Mouse (Mus musculus) hindbrain, embryonic 14.5 days (tissue): ENCODE results near the gene Mrps11. TPM values are rescaled to one million over a fixed set of nuclear protein-coding genes. Genes with fewer than 3 reads are reported as not detected.

Experiments used
- ATAC-seq: fragments of 200-750 bp; cut with Nextera tagmentation; 2 replicates; pipeline ENCODE4 v1.8.0; 2017; ENCODE audit warnings: moderate number of reproducible peaks, mild to moderate bottlenecking, moderate TSS enrichment, moderate library complexity; ENCODE audit not compliant: low FRiP score
- DNase-seq: peaks from one replicate; pipeline ENCODE4 v3.0.0-alpha.2; 2015; ENCODE audit warnings: low spot score
- H3K27ac ChIP-seq: fragments of 300-500 bp; sonication (generic); 2 replicates; pipeline ENCODE4 v1.5.1; 2014; ENCODE audit warnings: mild to moderate bottlenecking, moderate library complexity
- H3K27me3 ChIP-seq: fragments of 300-500 bp; sonication (generic); 2 replicates; pipeline ENCODE4 v1.6.1; 2014; ENCODE audit warnings: mild to moderate bottlenecking, low read length, mixed read lengths; ENCODE audit not compliant: control insufficient read depth, insufficient read depth
- H3K36me3 ChIP-seq: fragments of 300-500 bp; sonication (generic); replicated peaks from 2 replicates; pipeline ENCODE4 v1.6.1; 2014; ENCODE audit not compliant: control insufficient read depth, insufficient read depth
- H3K4me1 ChIP-seq: fragments of 300-500 bp; sonication (generic); replicated peaks from 2 replicates; pipeline ENCODE4 v1.6.1; 2014; ENCODE audit warnings: antibody characterized with exemption, low read length, mixed read lengths; ENCODE audit not compliant: control insufficient read depth, insufficient read depth
- H3K4me2 ChIP-seq: fragments of 300-500 bp; sonication (generic); replicated peaks from 2 replicates; pipeline ENCODE4 v1.6.1; 2014; ENCODE audit warnings: mild to moderate bottlenecking, moderate library complexity
- H3K4me3 ChIP-seq: fragments of 300-500 bp; sonication (generic); replicated peaks from 2 replicates; pipeline ENCODE4 v1.5.1; 2014; ENCODE audit warnings: mild to moderate bottlenecking, low read length
- H3K9ac ChIP-seq: fragments of 300-500 bp; sonication (generic); 2 replicates; pipeline ENCODE4 v1.6.1; 2014
- H3K9me3 ChIP-seq: fragments of 300-500 bp; sonication (generic); 2 replicates; pipeline ENCODE4 v1.6.1; 2016; ENCODE audit warnings: low read length; ENCODE audit not compliant: control insufficient read depth
- WGBS: fragments of 180-500 bp; shearing (Covaris S2); extraction: QIAGEN DNeasy Blood & Tissue Kit; methylation state at CpG from one replicate; pipeline ENCODE4 v1.1.7; 2014; 5-methylcytosine and 5-hydroxymethylcytosine counted together
- polyA plus RNA-seq: library from polyadenylated mRNA; unstranded; fragments of >200 nt; fragmentation: Nextera tagmentation; extraction: Ambion mirVana; gene quantifications from 2 replicates; pipeline ENCODE4 v1.2.1, GENCODE M21; 2014

Mrps11 gene
- polyA plus RNA-seq, 1 experiment from 2014 or later, result 65.6 TPM

DNA sequence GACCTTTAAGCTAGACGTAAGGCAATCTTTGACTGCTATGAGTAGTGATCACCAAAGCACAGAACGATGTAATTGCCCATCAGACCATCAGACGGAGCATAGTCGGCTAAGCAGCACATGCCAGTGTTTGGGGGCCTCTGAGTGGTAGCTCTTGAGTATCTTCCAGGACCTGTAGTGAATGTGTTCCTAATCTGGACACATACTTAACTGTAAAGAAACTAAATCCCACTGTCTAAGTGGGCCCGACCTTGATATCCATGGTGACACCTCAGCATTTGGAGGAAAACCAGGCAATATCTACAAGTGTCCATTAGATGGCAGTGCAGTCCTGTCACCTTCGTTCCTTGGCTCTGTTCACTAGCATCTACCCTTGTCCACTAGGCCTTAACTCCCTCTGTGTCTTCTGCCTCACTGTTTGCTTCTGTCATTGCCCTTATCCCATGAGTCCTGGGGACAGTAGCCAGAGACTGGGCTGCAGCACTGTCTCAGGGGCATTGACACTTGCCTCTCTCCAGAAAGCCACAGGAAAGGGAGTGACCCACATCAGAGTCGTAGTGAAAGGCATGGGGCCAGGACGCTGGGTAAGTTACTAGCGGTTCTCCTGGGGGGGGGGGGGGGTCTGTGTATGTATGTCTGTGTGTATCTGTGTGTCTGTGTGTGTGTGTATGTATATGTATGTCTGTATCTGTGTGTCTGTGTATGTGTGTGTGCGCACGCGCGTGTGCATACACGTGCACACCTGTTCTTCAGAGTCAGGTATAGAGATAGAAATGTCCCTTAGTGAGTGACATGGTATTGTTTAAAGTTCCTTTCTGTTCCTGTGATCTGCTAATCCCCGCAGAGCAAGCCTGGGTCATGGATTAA, 8.7 kb downstream of the Mrps11 start:
- Histone ChIP-seq H3K27ac (no peak overlapping the region), H3K27me3 (no peaks in the 10 kb centered on the region), H3K9me3 (no peaks in the 10 kb centered on the region), H3K9ac (no peak overlapping the region), H3K4me2 (no peak overlapping the region), H3K4me3 (no peak overlapping the region), H3K36me3 (peaks cover 40% of the 10 kb centered on the region), H3K4me1 (no peaks in the 10 kb centered on the region)
- DNase-seq, result peak; percentile 88
- peak; percentile 63; the same call in 1 of the 2 replicates for ATAC-seq
- 82% methylated on average over 15 of the region's 15 CpGs for WGBS

DNA sequence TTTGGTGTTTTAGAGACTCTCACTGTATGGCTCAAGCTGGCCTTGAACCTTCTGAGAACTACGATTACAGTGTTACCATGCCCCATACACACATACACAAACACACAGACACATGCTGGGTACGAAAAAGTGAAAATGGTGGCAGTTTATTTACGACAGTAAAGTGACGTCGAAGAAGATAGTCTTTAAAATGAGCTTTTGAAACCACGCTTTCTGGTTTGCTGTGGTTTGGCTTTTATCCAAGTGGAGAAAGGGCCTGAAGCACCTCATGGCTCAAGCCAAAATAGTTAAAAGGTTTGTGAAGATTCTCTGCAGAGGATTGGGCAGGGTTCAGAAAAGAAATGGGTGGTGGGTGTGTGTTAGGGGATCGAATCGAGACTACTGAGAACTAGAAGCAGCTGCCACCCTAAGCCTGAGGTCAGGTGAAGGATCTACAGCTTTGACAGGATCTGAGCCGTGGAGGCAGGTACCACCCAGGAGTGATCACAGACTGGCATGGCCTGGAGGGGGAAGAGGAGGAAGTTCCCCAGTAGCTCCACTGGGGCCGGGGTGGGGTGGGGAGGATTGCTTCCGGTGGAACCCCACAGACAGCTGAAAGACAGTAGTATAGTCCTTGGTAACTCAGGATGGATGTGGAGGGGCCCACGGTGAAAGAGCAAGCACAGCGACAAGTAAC, 11.1 kb downstream of the Mrps11 start:
- Histone ChIP-seq H3K9me3 (no peaks in the 10 kb centered on the region), H3K36me3 (peaks cover 29% of the 10 kb centered on the region), H3K4me1 (peaks cover 8% of the 10 kb centered on the region; the same call in 1 of the 2 replicates), H3K4me3 (no peak overlapping the region), H3K27me3 (no peaks in the 10 kb centered on the region), H3K4me2 (no peak overlapping the region), H3K27ac (no peak overlapping the region), H3K9ac (no peak overlapping the region)
- DNase-seq, result no peak
- ATAC-seq, result no peak
- 90% methylated on average over 13 of the region's 13 CpGs for WGBS

- WGBS, result 79% methylated on average over 6 of the region's 6 CpGs
- no peak overlapping the region for H3K9ac ChIP-seq
- ATAC-seq, result no peak
- H3K4me3 ChIP-seq, result no peak overlapping the region
- H3K36me3 ChIP-seq, result peaks cover 23% of the 10 kb centered on the region
- H3K27me3 ChIP-seq, result no peaks in the 10 kb centered on the region
- H3K27ac ChIP-seq, result no peak overlapping the region
- no peak for DNase-seq
- no peaks in the 10 kb centered on the region for H3K9me3 ChIP-seq
- peaks cover 8% of the 10 kb centered on the region; the same call in 1 of the 2 replicates for H3K4me1 ChIP-seq
- H3K4me2 ChIP-seq, result no peak overlapping the region
Measured at GRCm38 (mm10) chr7:78794571-78795092, 11.7 kb downstream of the Mrps11 start.

- no peaks in the 10 kb centered on the region for H3K9me3 ChIP-seq
- no peak for ATAC-seq
- H3K4me3 ChIP-seq, result no peak overlapping the region
- no peak for DNase-seq
- no peak overlapping the region for H3K4me2 ChIP-seq
- no peak overlapping the region for H3K9ac ChIP-seq
- no peak overlapping the region for H3K27ac ChIP-seq
- WGBS, result 85% methylated on average over 3 of the region's 3 CpGs
- H3K36me3 ChIP-seq, result peaks cover 7% of the 10 kb centered on the region
- H3K4me1 ChIP-seq, result peaks cover 8% of the 10 kb centered on the region; the same call in 1 of the 2 replicates
- no peaks in the 10 kb centered on the region for H3K27me3 ChIP-seq
Measured at GRCm38 (mm10) chr7:78796624-78797023, 13.7 kb downstream of the Mrps11 start.

DNA sequence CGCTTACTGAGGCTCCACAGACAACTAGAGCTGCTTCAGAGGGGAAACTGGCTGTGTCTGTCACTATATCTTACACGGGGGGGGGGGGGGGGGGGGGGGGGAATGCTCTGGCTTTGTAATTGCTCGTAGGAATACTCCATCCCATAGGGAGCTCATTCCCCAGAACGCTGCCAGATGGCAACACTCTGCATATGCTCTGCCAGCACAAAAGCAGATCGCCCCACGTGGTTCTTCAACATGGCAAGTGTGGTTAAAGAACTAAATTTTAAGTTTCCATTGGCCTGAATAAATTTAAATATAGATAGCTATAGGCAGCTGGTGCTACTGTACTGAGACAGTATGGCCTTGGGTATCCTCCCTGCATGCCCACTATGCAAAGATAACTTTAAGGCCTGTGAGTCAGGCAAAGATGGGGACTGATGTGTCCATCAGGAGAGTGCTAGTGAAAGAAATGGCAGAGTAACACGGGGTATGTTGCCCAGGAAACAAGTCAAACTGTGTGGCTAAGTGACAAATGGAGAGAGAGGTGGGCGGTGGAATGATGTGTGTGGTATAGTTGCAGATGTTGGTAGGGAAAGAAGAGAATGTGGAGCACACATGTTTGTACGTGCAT, 15.0 kb downstream of the Mrps11 start:
- Histone ChIP-seq H3K9ac (no peak overlapping the region), H3K9me3 (no peaks in the 10 kb centered on the region), H3K27ac (no peak overlapping the region), H3K27me3 (no peaks in the 10 kb centered on the region), H3K4me2 (no peak overlapping the region), H3K36me3 (peaks cover 2% of the 10 kb centered on the region; the same call in 1 of the 2 replicates), H3K4me1 (peaks cover 8% of the 10 kb centered on the region; the same call in 1 of the 2 replicates), H3K4me3 (no peak overlapping the region)
- ATAC-seq, result 0 out of 2 replicates have a peak, but pooled peaks have one; percentile 49
- 27% methylated on average over 8 of the region's 9 CpGs for WGBS
- DNase-seq, result peak; percentile 55

GRCm38 (mm10) chr7:78799730-78800496, 17.0 kb downstream of the Mrps11 start:
- peaks cover 8% of the 10 kb centered on the region; the same call in 1 of the 2 replicates for H3K4me1 ChIP-seq
- ATAC-seq (no peak), DNase-seq (no peak)
- no peak overlapping the region for H3K4me2 ChIP-seq
- no peak overlapping the region for H3K9ac ChIP-seq
- H3K27me3 ChIP-seq, result no peaks in the 10 kb centered on the region
- no peaks in the 10 kb centered on the region for H3K36me3 ChIP-seq
- H3K27ac ChIP-seq, result no peak overlapping the region
- H3K4me3 ChIP-seq, result no peak overlapping the region
- H3K9me3 ChIP-seq, result no peaks in the 10 kb centered on the region
- WGBS, result 79% methylated on average over 9 of the region's 9 CpGs

- Histone ChIP-seq H3K27ac (no peak overlapping the region), H3K9ac (no peak overlapping the region), H3K9me3 (no peaks in the 10 kb centered on the region), H3K27me3 (no peaks in the 10 kb centered on the region), H3K36me3 (no peaks in the 10 kb centered on the region), H3K4me3 (no peak overlapping the region), H3K4me2 (no peak overlapping the region), H3K4me1 (no peaks in the 10 kb centered on the region)
- 90% methylated on average over 3 of the region's 3 CpGs for WGBS
- no peak for ATAC-seq
- DNase-seq, result no peak
Measured at GRCm38 (mm10) chr7:78803841-78804240, 20.9 kb downstream of the Mrps11 start.

DNA sequence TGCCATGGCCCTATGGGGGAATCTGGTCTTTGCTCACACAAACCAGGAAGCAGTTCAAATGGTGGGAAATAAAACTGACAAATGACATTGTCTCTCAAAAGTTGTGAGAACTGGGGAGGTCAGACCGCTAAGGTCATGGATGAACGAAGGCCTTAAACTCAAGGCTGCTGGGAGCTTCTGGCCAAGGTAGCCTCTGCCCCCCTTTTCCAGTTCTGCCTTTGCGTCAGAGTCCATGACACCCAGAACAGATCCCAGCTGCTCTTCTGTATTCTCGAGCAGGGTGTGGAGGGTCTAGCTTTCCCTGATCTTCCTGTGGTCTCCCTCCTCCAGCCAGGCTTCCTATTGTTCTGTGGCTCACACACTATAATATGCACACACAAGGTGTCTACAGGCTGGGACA, 24.3 kb downstream of the Mrps11 start:
- Histone ChIP-seq H3K4me2 (no peak overlapping the region), H3K36me3 (no peaks in the 10 kb centered on the region), H3K4me1 (no peaks in the 10 kb centered on the region), H3K27me3 (no peaks in the 10 kb centered on the region), H3K4me3 (no peak overlapping the region), H3K9ac (no peak overlapping the region), H3K9me3 (no peaks in the 10 kb centered on the region), H3K27ac (no peak overlapping the region)
- 86% methylated on average over 4 of the region's 4 CpGs for WGBS
- ATAC-seq (no peak), DNase-seq (no peak)
